Mouse (Mus musculus) CH12.LX (cell line): ENCODE results near the gene Asb15. TPM values are rescaled to one million over a fixed set of nuclear protein-coding genes. Genes with fewer than 3 reads are reported as not detected.

ENCODE experiments used
- DNase-seq: peaks from one replicate; pipeline ENCODE4 v3.0.0-alpha.2; 2013; ENCODE audit errors: extremely low read depth
- H3K27ac ChIP-seq: 2 replicates; pipeline ENCODE4 v1.5.1; 2012; ENCODE audit warnings: low read depth, mild to moderate bottlenecking, control low read depth, moderate library complexity; ENCODE audit not compliant: insufficient read depth
- H3K27me3 ChIP-seq: replicated peaks from 2 replicates; pipeline ENCODE3; 2012; ENCODE audit warnings: inconsistent platforms
- H3K36me3 ChIP-seq, 2 experiments: replicated peaks in 1 of 2; 2 replicates each; pipeline versions ENCODE3 to v1.6.1; 2012; ENCODE audit warnings: inconsistent platforms in 1 of 2, low read length in 1 of 2, mild to moderate bottlenecking in 1 of 2, mixed read lengths in 1 of 2, moderate library complexity in 1 of 2; ENCODE audit not compliant: control insufficient read depth in 1 of 2, insufficient read depth in 1 of 2
- H3K4me1 ChIP-seq, 2 experiments: 2 replicates each; pipeline ENCODE4 v1.6.1; 2012; ENCODE audit warnings: inconsistent platforms in 1 of 2, moderate library complexity in 1 of 2; ENCODE audit not compliant: insufficient read depth in 2 of 2, control insufficient read depth in 1 of 2
- H3K4me2 ChIP-seq: 2 replicates; pipeline ENCODE4 v1.6.1; 2012; ENCODE audit warnings: low read depth, mild to moderate bottlenecking, control low read depth; ENCODE audit not compliant: poor library complexity, insufficient read depth, severe bottlenecking
- H3K4me3 ChIP-seq, 3 experiments: fragments of 150-350 bp in 1 of 3; sonication (generic) in 1 of 3; replicated peaks in 1 of 3; 2 replicates each; pipeline versions ENCODE3 to v1.5.1; 2011 to 2012; ENCODE audit warnings: low read depth in 2 of 3, low read length in 2 of 3, mild to moderate bottlenecking in 2 of 3, moderate library complexity in 2 of 3, control low read depth in 1 of 3, improper control_type of control experiment in 1 of 3, inconsistent platforms in 1 of 3, mixed read lengths in 1 of 3; ENCODE audit not compliant: poor library complexity in 1 of 3
- H3K79me2 ChIP-seq: replicated peaks from 2 replicates; pipeline ENCODE4 v1.6.1; 2012; ENCODE audit warnings: mild to moderate bottlenecking, moderate library complexity; ENCODE audit not compliant: control insufficient read depth, poor library complexity, insufficient read depth, severe bottlenecking; ENCODE audit errors: extremely low read depth
- H3K9ac ChIP-seq: 2 replicates; pipeline ENCODE4 v1.6.1; 2012; ENCODE audit warnings: low read depth, mild to moderate bottlenecking, control low read depth, moderate library complexity; ENCODE audit not compliant: insufficient read depth
- H3K9me3 ChIP-seq: replicated peaks from 2 replicates; pipeline ENCODE3; 2012; ENCODE audit warnings: low read length, inconsistent platforms, mixed read lengths
- CHD2 ChIP-seq: IDR thresholded peaks from 2 replicates; pipeline ENCODE4 v1.6.1; 2011; ENCODE audit warnings: low read length, improper control_type of control experiment
- CTCF ChIP-seq, 2 experiments: IDR thresholded peaks in 1 of 2; conservative IDR thresholded peaks in 1 of 2; 2 replicates each; pipeline ENCODE4 v1.5.1; 2011 to 2012; ENCODE audit warnings: low read depth in 2 of 2, low read length in 2 of 2, improper control_type of control experiment in 1 of 2, inconsistent platforms in 1 of 2, mild to moderate bottlenecking in 1 of 2, moderate library complexity in 1 of 2
- ELF1 ChIP-seq: IDR thresholded peaks from 2 replicates; pipeline ENCODE4 v1.6.1; 2014; ENCODE audit warnings: low read depth, mild to moderate bottlenecking, inconsistent platforms, low read length, improper control_type of control experiment
- HCFC1 ChIP-seq: IDR thresholded peaks from 2 replicates; pipeline ENCODE4 v1.6.1; 2012; ENCODE audit warnings: low read depth, mild to moderate bottlenecking, inconsistent platforms, low read length, improper control_type of control experiment
- IRF4 ChIP-seq: IDR thresholded peaks from 2 replicates; pipeline ENCODE4 v1.6.1; 2014; ENCODE audit warnings: low read depth, mild to moderate bottlenecking, inconsistent platforms, low read length, improper control_type of control experiment
- JUN ChIP-seq: IDR thresholded peaks from 2 replicates; pipeline ENCODE4 v1.6.1; 2011; ENCODE audit warnings: low read depth, mild to moderate bottlenecking, low read length, improper control_type of control experiment, moderate library complexity; ENCODE audit not compliant: insufficient read depth
- MXI1 ChIP-seq: IDR thresholded peaks from 2 replicates; pipeline ENCODE4 v1.6.1; 2011; ENCODE audit warnings: mild to moderate bottlenecking, low read depth, low read length, improper control_type of control experiment
- NRF1 ChIP-seq: IDR thresholded peaks from 2 replicates; pipeline ENCODE4 v1.6.1; 2014; ENCODE audit warnings: low read depth, mild to moderate bottlenecking, inconsistent platforms, low read length, improper control_type of control experiment, moderate library complexity
- POLR2A ChIP-seq: IDR thresholded peaks from 2 replicates; pipeline ENCODE4 v1.6.1; 2011; ENCODE audit warnings: low read depth, mild to moderate bottlenecking, improper control_type of control experiment, low read length
- RCOR1 ChIP-seq: conservative IDR thresholded peaks from 2 replicates; pipeline ENCODE4 v1.6.1; 2012; ENCODE audit warnings: low read depth, mild to moderate bottlenecking, inconsistent platforms, low read length, improper control_type of control experiment
- TCF12 ChIP-seq: IDR thresholded peaks from 2 replicates; pipeline ENCODE4 v1.6.1; 2014; ENCODE audit warnings: low read depth, mild to moderate bottlenecking, inconsistent platforms, low read length, improper control_type of control experiment
- USF2 ChIP-seq: conservative IDR thresholded peaks from 2 replicates; pipeline ENCODE4 v1.6.1; 2011; ENCODE audit warnings: low read depth, low read length, improper control_type of control experiment
- ZC3H11A ChIP-seq: IDR thresholded peaks from 2 replicates; pipeline ENCODE4 v1.6.1; 2012; ENCODE audit warnings: low read depth, mild to moderate bottlenecking, inconsistent platforms, low read length, improper control_type of control experiment
- ZKSCAN1 ChIP-seq: IDR thresholded peaks from 2 replicates; pipeline ENCODE4 v1.6.1; 2012; ENCODE audit warnings: low read depth, inconsistent platforms, low read length, improper control_type of control experiment, borderline replicate concordance
- ZNF384 ChIP-seq: IDR thresholded peaks from 2 replicates; pipeline ENCODE4 v1.6.1; 2012; ENCODE audit warnings: low read depth, low read length, improper control_type of control experiment, inconsistent platforms
- dilution Hi-C: fragments of 300-500 bp; cut with MboI; formaldehyde crosslinking; loops from 2 replicates; pipeline ENCODE4 v1.14.3; 2020; ENCODE audit warnings: low sequenced_read_pairs; ENCODE audit not compliant: extremely low pct_unique_long_range_greater_than_20kb, extremely low pct_ligation_motif_present
- in situ Hi-C: fragments of 300-500 bp; cut with MboI; formaldehyde crosslinking; loops from 3 replicates; pipeline ENCODE4 v1.14.3; 2019; ENCODE audit warnings: low sequenced_read_pairs, low pct_ligation_motif_present, low pct_unique_long_range_greater_than_20kb, mixed read lengths
- polyA plus RNA-seq: library from polyadenylated mRNA; unstranded; fragments of >175 nt; gene quantifications from 2 replicates; pipeline ENCODE4 v1.2.1, GENCODE M21; 2012; ENCODE audit warnings: low read depth; ENCODE audit not compliant: insufficient read length
- total RNA-seq, 2 experiments: library from RNA; depleted of rRNA; stranded (reverse); fragments of 300-350 nt in 1 of 2; fragments of >200 nt in 1 of 2; gene quantifications; 2 replicates each; pipeline ENCODE4 v1.2.3; 2012 to 2014

The Asb15 gene
- total and polyA plus RNA-seq, 3 experiments = 0.10 TPM; not detected in 2

- no peak overlapping the region for H3K27ac ChIP-seq
Observed at GRCm38 (mm10) chr6:24585431-24586310, 57.7 kb downstream of the Asb15 start.

GRCm38 (mm10) chr6:24586885-24587284 lies 58.9 kb downstream of the Asb15 start:
- dilution Hi-C loops (no loop called here), in situ Hi-C loops (no loop called here)
- H3K27ac ChIP-seq = no peak overlapping the region
- no peak overlapping the region for H3K4me3 ChIP-seq
- H3K79me2 ChIP-seq = no peaks in the 10 kb centered on the region
- H3K4me2 ChIP-seq = no peak overlapping the region
- H3K9ac ChIP-seq = no peak overlapping the region
- no peaks in the 10 kb centered on the region for H3K9me3 ChIP-seq
- no peaks in the 10 kb centered on the region for H3K27me3 ChIP-seq
- TF ChIP-seq USF2 = no peak
- no peak for TF ChIP-seq TCF12
- TF ChIP-seq POLR2A = no peak
- no peak for TF ChIP-seq ELF1
- no peak for TF ChIP-seq JUN
- no peak for TF ChIP-seq ZNF384
- no peak for TF ChIP-seq CTCF (conservative IDR thresholded peaks at IDR 0.05 in 1 of 2, IDR thresholded peaks at IDR 0.05 in 1 of 2; ENCODE audit: low read depth in 2 of 2, low read length in 2 of 2)
- no peak for TF ChIP-seq MXI1
- no peak for TF ChIP-seq ZC3H11A
- DNase-seq = peak; percentile 11
- peaks cover 0 to 8% of the 10 kb centered on the region in 2 experiments; a peak in 1 of 4 replicates for H3K4me1 ChIP-seq
- H3K36me3 ChIP-seq = no peaks in the 10 kb centered on the region

More at GRCm38 (mm10) chr6:24585431-24586310, 57.7 kb downstream of the Asb15 start:
- peaks cover 0 to 8% of the 10 kb centered on the region in 2 experiments; a peak in 1 of 4 replicates for H3K4me1 ChIP-seq
- in situ Hi-C loops (no loop called here), dilution Hi-C loops (no loop called here)
- TF ChIP-seq HCFC1 (no peak), CHD2 (no peak), ZKSCAN1 (no peak), NRF1 (no peak), IRF4 (no peak), POLR2A (no peak), RCOR1 (no peak), JUN (no peak)
- no peak overlapping the region for H3K4me3 ChIP-seq
- H3K36me3 ChIP-seq = no peaks in the 10 kb centered on the region
- no peaks in the 10 kb centered on the region for H3K79me2 ChIP-seq
- no peak overlapping the region for H3K9ac ChIP-seq
- H3K4me2 ChIP-seq = no peak overlapping the region
- no peaks in the 10 kb centered on the region for H3K27me3 ChIP-seq
- DNase-seq = no peak
- H3K9me3 ChIP-seq = no peaks in the 10 kb centered on the region
